Mouse (Mus musculus) thymus, postnatal 4 days (tissue): ENCODE measurements around the gene Mllt10.
A peak's percentile ranks its signal among the peaks of the same experiment; 100 is the strongest.

Experiments used
- DNase-seq: peaks from one replicate; pipeline ENCODE4 v3.0.0; 2021

Gene Mllt10

GRCm38 (mm10) chr2:18055016-18055928, at the start of gene Mllt10:
TSS of gene Mllt10 (plus strand) at chr2:18055237.
- no peak for DNase-seq

- DNase-seq: no peak
Observed at GRCm38 (mm10) chr2:18011226-18011625, 43.8 kb upstream of the Mllt10 start.

- DNase-seq: no peak
Observed at GRCm38 (mm10) chr2:18012866-18013265, 42.2 kb upstream of the Mllt10 start.

GRCm38 (mm10) chr2:18015581-18015980, 39.5 kb upstream of the Mllt10 start:
- DNase-seq: no peak

GRCm38 (mm10) chr2:18016639-18017038, 38.4 kb upstream of the Mllt10 start:
- DNase-seq: no peak

GRCm38 (mm10) chr2:18017321-18017720, 37.7 kb upstream of the Mllt10 start:
- no peak for DNase-seq

- no peak for DNase-seq
Observed at GRCm38 (mm10) chr2:18019122-18019521, 35.9 kb upstream of the Mllt10 start.

- DNase-seq: no peak
Observed at GRCm38 (mm10) chr2:18022886-18023285, 32.2 kb upstream of the Mllt10 start.

- DNase-seq: no peak
Observed at GRCm38 (mm10) chr2:18025116-18025515, 29.9 kb upstream of the Mllt10 start.

GRCm38 (mm10) chr2:18025781-18026115, 29.3 kb upstream of the Mllt10 start:
- no peak for DNase-seq

- DNase-seq: peak; percentile 48
Observed at GRCm38 (mm10) chr2:18026116-18026947, 28.7 kb upstream of the Mllt10 start.

- peak; percentile 95 for DNase-seq
Observed at GRCm38 (mm10) chr2:18027448-18028139, 27.4 kb upstream of the Mllt10 start.

- DNase-seq: peak; percentile 72
Observed at GRCm38 (mm10) chr2:18028140-18029021, 26.7 kb upstream of the Mllt10 start.

- DNase-seq: no peak
Observed at GRCm38 (mm10) chr2:18029656-18030055, 25.4 kb upstream of the Mllt10 start.

GRCm38 (mm10) chr2:18030581-18030980, 24.5 kb upstream of the Mllt10 start:
- DNase-seq: no peak

GRCm38 (mm10) chr2:18031271-18031821, 23.7 kb upstream of the Mllt10 start:
- no peak for DNase-seq

GRCm38 (mm10) chr2:18031831-18032537, 23.1 kb upstream of the Mllt10 start:
- DNase-seq: peak; percentile 41

GRCm38 (mm10) chr2:18032538-18032895, 22.5 kb upstream of the Mllt10 start:
- no peak for DNase-seq

- DNase-seq: no peak
Observed at GRCm38 (mm10) chr2:18033166-18034108, 21.6 kb upstream of the Mllt10 start.
